Mouse (Mus musculus) embryonic fibroblast, embryonic 13.5 days (primary cell): ENCODE measurements around the gene Itga2b.

ENCODE experiments used
- CTCF ChIP-seq: IDR thresholded peaks from 2 replicates; pipeline ENCODE4 v1.5.1; 2011; ENCODE audit warnings: mild to moderate bottlenecking, control low read depth, low read length, moderate library complexity, borderline replicate concordance; ENCODE audit not compliant: insufficient read depth
- POLR2A ChIP-seq: IDR thresholded peaks from 2 replicates; pipeline ENCODE4 v1.6.1; 2011; ENCODE audit warnings: low read depth, mild to moderate bottlenecking, control low read depth, low read length, moderate library complexity

- TF ChIP-seq POLR2A: no peak
- TF ChIP-seq CTCF: no peak
These were observed 48.4 kb downstream of the Itga2b start for GRCm38 (mm10) chr11:102421559-102421958.
